Mouse (Mus musculus) myocyte (in vitro differentiated cells): ENCODE results near the gene Rfx3.

Experiments
- E2F4 ChIP-seq: IDR thresholded peaks from one replicate; pipeline ENCODE4 v1.6.1; 2011; ENCODE audit warnings: mild to moderate bottlenecking, control low read depth, moderate library complexity; ENCODE audit not compliant: insufficient read depth
- MAX ChIP-seq: IDR thresholded peaks from one replicate; pipeline ENCODE4 v1.6.1; 2011; ENCODE audit warnings: low read depth, mild to moderate bottlenecking, control low read depth
- POLR2A ChIP-seq: IDR thresholded peaks from one replicate; pipeline ENCODE4 v1.6.1; 2011; ENCODE audit warnings: low read depth, mild to moderate bottlenecking, control low read depth, moderate library complexity; ENCODE audit not compliant: insufficient read length
- POLR2AphosphoS2 ChIP-seq: IDR thresholded peaks from one replicate; pipeline ENCODE4 v1.6.1; 2011; ENCODE audit warnings: low read depth, control low read depth; ENCODE audit not compliant: insufficient read length
- SRF ChIP-seq: IDR thresholded peaks from one replicate; pipeline ENCODE4 v1.6.1; 2011; ENCODE audit warnings: low read depth; ENCODE audit not compliant: control insufficient read depth, insufficient read length
- TCF12 ChIP-seq: IDR thresholded peaks from one replicate; pipeline ENCODE4 v1.6.1; 2011; ENCODE audit warnings: mild to moderate bottlenecking, control low read depth; ENCODE audit not compliant: poor library complexity, insufficient read depth, severe bottlenecking
- TCF3 ChIP-seq: IDR thresholded peaks from one replicate; pipeline ENCODE4 v1.6.1; 2011; ENCODE audit warnings: low read depth, control low read depth; ENCODE audit not compliant: insufficient read length
- USF1 ChIP-seq: IDR thresholded peaks from one replicate; pipeline ENCODE4 v1.6.1; 2011; ENCODE audit warnings: low read depth, mild to moderate bottlenecking, control low read depth, moderate library complexity

DNA sequence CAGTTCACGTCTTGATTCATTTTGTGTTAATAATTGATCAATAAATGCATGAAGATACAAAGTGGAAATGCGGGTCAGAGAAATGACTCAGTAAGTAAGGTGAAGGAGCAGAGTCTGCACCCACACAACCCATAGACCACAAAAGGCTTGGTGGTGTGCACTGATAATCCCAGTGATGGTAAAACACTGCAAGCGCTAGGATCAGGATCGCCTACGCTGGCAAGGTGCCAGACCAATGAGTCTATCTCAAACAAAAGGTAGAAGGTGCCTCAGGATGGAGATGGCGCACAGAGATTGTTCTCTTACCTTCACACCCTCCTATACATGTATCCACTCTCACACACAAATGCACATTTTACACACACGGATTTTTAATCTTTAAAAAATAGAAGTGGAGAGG lies 18.2 kb downstream of the Rfx3 start:
- TF ChIP-seq MAX (no peak), POLR2A (no peak), TCF3 (no peak), USF1 (no peak), POLR2AphosphoS2 (no peak), SRF (no peak), TCF12 (no peak), E2F4 (no peak)
